Mouse (Mus musculus) cortical plate, adult 2 months (tissue): ENCODE results near the gene Tnik.

Experiments
- CTCF ChIP-seq: fragments of 200-500 bp; IDR thresholded peaks from 2 replicates; pipeline ENCODE4 v1.5.1; 2011; ENCODE audit warnings: mild to moderate bottlenecking, control low read depth, low read length; ENCODE audit not compliant: insufficient read depth; ENCODE audit errors: extremely low read depth
- POLR2A ChIP-seq: fragments of 200-500 bp; IDR thresholded peaks from 2 replicates; pipeline ENCODE4 v1.6.1; 2011; ENCODE audit warnings: mild to moderate bottlenecking, low read length, control low read depth; ENCODE audit not compliant: insufficient read depth; ENCODE audit errors: extremely low read depth

- TF ChIP-seq POLR2A (no peak), CTCF (no peak)
Measured at GRCm38 (mm10) chr3:28332316-28332715, 69.3 kb downstream of the Tnik start.
